Mouse (Mus musculus): ENCODE measurements around the gene Jhy.

Jhy gene

DNA sequence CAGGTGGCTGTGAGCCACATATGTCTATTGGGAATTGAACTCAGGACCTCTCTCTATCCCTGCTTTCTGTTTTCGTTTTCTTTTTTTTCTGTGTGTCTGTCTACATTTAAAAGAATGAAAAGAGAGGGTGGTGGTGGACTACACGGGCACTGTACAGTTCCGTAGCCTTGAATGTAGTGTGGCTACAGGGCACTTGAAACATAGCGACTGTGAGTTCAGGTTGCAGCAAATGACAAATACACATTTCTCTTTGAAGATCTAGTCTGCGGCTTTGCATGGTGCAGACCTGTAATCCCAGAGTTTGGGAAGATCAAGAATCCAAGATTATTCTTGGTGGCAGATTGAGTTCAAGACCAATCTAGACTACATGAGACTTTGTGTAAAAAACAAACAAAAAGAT, 93.6 kb downstream of the Jhy start:
- in situ Hi-C loops (cut with MboI, MseI), result loop anchor here (10.0 kb wide), 1 partner anchor 106 kb away; no protein-coding TSS in a partner anchor

DNA sequence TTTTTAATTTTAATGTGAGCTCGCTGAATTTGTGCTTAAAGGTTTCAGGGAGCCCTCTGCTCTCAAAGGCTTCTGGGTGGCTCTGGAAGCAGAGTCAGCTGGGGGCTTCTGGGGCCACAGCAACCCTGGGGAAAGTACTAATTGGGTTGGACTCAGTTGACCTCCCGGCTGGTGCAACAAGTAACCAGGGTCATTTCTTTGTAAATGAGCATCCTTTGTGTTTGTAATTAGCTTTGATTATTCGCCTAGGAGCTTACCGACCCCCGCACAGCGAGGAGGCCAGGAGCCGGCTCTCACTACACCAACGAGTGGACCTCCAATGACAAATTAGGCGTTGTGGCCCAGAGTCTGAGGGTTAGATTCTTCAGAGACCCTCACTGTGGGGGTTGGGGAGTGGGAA, 104.7 kb downstream of the Jhy start:
- in situ Hi-C loops (cut with MboI, MseI), result no loop called here

GRCm38 (mm10) chr9:40858461-40859160, 105.3 kb downstream of the Jhy start:
- in situ Hi-C loops (cut with MboI, MseI), result no loop called here

GRCm38 (mm10) chr9:40851515-40851914, 112.4 kb downstream of the Jhy start:
- in situ Hi-C loops (cut with MboI, MseI), result no loop called here

All from T-helper 1 cell (primary cell).